Mouse (Mus musculus): ENCODE results near the gene Cdh23.

DNA sequence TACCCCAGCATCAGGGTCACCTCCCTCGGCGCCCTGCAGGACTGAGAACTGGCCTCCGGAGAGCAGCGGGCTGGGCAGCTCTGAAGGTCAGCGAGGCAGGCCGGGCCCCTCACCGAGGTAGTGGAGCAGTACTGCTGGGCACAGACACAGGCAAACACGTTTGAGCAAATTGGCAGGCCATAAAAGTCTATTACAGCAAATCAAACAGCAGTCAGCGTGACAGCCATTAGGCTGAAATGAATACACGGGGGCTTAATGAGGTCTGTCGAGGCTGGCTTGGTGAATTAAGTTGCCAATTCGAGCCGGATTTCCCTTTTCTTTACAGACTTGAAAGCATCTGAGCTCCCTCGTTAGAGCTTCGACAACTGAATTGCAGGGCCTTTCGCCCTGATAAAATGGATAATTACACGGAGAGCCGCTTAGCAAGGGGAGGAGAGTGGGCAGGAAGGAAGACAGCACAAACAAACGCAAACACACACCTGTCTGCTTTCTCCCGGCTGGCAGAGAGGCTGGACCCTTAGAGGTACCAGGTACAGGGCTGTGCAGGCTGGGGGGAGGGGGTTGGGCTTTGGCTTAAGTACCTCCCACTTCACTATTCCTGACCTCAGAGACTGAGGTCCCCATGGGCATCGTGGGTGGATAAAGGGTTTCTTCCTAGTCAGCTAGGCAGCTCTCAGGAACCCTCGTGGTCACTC is 103.3 kb downstream of the Cdh23 start:
- TF ChIP-seq CTCF (IDR thresholded peaks at IDR 0.05; ENCODE audit: low read depth, low read length) (no peak), GATA2 (IDR thresholded peaks at IDR 0.05; ENCODE audit: borderline replicate concordance, low read depth, low read length) (no peak), POLR2AphosphoS5 (IDR thresholded peaks at IDR 0.05; ENCODE audit: insufficient replicate concordance, low read depth, low read length) (no peak), TAL1 (conservative IDR thresholded peaks at IDR 0.05; ENCODE audit: low read depth, low read length) (no peak), GATA1 (IDR thresholded peaks at IDR 0.05; ENCODE audit: borderline replicate concordance, low read length) (no peak)

All from G1E (cell line).